Mouse (Mus musculus): ENCODE data around the gene Psmd9.
A peak's percentile ranks its signal among the peaks of the same experiment; 100 is the strongest.

Gene Psmd9

DNA sequence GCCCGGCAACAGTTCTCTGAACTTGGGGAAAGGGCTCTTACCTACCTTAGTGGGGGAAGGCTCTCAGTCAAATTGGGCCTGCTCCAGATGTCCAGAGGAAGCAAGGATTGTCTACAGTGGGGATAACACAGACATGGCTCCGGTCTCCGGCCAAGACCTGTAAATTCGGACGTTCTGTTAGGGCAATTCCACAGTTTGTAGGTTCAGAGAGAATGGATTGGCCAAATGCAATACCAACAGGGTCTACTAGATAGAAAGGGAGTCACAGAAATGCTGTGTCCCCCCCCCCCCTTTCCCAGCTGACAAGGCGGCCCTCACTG is 31.3 kb upstream of the Psmd9 start:
- no peak for DNase-seq

DNA sequence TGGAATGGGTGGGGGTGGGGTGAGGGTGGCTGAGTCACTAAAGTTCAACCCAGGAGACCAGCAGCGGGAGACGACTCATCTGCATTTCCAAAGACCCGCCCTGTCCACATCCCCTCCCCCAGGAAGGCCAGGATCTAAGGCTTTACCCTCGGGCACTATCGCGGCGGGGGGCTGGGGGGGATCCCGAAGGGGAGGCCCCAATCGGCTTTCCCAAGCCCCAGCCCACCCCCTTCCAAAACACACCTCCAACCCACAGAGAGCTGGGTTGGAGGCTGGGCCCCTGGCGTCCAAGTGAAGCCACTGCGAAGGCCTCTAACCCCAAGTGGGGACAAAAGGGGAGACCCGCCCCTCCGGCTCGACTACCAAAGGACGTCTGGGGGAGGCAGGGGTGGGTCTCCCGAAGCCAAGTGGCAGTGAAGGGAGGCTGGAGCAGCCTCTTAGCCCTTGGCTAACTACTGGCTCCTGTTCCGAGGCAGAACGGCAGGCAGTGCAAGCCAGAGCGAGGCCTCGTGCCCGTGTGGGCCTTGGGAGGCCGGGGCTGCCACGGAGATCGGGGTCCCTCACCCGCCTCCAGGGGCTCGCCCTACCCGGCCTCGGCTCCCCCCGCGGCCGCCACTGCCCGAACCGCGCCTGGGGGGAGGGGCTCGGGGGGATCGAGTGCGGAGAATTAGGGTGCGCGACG is 30.8 kb upstream of the Psmd9 start:
- peak; percentile 80 to 92 for DNase-seq

DNA sequence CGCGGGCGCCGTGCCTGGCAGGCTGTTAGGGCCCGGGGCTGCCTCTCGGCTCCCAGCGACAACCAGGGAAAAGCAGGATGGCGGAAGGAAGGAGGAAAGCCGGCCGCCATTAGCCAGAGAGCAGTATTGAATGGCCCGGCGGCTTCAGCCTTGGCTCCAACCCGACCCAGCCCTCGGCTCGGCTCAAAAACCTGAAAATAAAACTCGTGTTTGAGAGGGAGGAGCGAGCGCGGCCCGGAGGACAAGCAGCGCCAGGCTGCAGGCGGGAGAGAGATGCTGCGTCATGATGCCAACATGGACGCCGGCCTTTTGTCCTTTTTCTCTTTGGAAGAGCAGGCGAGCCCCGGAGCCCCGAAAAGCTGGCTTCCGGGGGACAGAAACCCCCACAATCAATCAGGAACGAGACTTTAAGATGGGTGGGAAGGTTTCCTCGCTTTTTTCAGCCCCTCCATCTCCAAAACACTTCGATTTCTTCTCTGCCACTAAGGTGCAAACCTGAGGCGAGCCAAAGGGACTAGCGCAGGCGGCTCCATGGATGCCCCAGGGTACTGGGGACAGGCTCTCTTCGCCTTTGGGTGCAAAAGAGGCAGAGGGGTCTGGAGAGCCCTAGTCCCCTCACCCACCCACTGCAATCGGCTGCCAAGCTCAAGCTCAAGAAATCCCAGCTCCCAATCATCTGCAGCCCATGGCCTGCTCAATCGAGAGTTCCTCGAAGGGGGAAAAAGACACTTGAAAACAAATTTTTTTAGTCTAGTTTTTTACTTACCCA is 30.1 kb upstream of the Psmd9 start:
- peak; percentile 89 to 93 for DNase-seq

DNA sequence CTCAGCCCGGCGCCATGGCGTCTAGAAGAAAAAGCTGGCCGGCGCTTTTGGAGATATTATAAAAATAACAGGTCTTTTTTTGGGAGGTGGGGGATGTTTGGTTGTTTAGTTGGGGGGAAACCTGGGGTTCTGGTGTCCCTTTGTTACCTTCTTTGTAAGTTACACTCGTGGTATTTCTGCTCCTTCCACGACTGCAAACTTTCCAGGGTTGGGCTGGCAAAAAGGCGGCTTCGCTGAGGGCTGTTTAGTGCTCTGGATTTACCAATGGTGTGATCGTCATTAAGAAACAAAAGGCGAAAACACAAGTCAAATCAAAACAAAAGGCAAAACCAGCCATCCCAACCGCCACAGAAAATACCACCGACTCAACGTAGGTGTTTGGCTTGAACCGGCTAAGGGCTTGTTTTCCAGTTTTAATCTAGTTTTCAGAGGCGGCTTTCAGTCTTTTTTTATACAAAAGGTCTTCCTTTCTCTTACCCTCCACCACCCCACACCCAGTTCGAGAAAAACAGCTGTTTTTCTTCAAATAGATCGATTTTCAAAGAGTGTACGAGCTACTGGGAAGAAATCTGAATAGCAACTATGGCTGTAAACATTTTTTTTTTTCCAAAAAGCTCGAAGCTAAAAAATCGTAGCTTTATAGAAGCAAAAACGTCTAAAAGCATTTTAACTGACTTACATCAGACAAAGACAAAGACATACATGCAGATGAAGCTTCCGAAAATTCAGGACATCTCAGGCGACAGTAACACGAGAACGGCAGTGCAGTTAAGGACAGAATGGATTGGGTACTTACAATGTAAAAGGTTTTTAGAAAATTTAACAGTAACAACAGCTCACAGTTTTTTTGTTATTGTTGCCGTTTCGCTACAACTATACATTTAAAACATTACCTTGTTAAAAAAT is 29.2 kb upstream of the Psmd9 start:
- no peak for DNase-seq

- peak; percentile 95 to 96 for DNase-seq
Measured at GRCm38 (mm10) chr5:123140694-123141554, 28.3 kb upstream of the Psmd9 start.

- DNase-seq, result peak; percentile 55 to 78
Measured at GRCm38 (mm10) chr5:123141555-123142160, 27.6 kb upstream of the Psmd9 start.

DNA sequence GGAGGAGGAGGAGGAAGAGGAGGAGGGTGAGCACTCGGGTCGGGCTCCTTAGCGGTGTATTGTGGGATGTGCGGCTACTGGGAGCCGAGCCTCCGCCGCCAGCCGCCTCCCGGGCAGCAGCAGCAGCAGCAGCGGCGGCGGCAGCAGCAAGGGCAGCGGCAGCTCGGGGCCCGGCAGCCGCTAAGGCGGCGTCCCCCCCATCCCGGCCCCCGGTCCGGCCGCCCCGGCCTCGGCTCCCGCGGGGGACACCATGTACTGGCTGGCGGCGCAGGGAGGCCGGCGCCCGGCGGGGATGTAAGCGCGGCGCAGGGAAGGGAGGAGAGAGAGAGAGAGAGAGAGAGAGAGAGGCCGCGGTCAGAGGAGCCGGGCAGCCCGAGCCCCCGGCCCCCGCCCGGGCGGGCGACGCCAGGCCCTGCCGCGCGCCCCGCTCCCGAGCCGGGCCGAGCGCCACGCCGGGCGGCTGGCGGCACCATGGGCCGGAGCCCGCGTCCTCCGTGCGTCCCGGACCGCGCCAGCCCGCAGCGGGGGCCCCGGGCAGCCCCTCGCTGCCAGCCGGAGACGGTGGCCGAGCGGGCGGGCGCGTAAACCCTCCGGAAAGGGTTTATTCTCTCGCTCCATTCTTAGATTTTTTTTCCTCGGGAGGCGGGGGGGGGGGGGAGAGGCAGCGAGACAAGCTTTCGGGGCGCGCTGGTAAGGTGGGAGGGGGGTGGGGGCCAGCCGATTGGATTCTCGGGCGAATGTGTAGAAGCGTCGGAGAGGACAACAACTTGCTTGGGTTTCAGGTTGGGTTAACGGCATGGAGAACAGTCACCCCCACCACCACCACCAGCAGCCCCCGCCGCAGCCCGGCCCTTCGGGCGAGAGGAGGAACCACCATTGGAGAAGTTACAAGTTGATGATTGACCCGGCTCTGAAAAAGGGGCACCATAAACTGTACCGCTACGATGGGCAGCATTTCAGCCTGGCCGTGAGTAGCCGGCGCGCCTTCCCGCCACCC is 26.8 kb upstream of the Psmd9 start, which contains the start of gene Setd1b:
Gene Setd1b, plus strand, starts transcription at position 33 of the 997 bp plus-strand sequence.
- DNase-seq, result peak; percentile 69 to 86

DNA sequence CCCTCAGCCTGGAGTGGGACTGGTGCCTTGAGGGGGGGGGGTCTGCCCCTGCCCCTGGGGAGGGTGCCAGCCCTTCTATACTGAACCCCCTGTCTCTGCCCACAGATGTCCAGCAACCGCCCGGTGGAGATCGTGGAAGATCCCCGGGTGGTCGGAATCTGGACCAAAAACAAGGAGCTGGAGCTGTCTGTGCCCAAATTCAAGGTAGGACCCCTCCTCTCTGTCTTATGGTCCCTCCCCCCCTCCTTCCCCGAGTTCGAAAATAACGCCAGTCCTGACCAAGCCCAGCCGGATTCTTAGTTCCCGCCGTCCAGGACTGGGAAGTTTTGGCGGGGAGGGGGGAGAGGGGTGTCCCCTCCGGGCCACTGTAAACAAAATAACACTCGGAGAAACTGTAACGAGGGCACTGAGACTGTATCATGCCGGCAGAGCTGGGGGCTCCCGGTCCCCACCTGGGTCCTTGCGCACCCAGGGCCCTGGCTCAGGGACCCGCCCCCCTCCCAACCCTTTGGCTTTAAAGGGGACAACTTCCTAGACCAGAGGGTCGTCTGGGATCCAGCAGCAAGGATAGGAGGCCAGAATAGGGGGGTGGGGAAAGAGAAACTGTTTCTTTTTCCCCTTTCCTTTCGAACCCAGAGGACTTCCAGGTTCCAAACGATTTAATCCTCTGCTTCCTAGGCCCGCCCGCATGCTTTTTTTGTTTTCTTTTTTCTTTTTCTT is 25.8 kb upstream of the Psmd9 start:
- peak; percentile 57 to 59 for DNase-seq

DNA sequence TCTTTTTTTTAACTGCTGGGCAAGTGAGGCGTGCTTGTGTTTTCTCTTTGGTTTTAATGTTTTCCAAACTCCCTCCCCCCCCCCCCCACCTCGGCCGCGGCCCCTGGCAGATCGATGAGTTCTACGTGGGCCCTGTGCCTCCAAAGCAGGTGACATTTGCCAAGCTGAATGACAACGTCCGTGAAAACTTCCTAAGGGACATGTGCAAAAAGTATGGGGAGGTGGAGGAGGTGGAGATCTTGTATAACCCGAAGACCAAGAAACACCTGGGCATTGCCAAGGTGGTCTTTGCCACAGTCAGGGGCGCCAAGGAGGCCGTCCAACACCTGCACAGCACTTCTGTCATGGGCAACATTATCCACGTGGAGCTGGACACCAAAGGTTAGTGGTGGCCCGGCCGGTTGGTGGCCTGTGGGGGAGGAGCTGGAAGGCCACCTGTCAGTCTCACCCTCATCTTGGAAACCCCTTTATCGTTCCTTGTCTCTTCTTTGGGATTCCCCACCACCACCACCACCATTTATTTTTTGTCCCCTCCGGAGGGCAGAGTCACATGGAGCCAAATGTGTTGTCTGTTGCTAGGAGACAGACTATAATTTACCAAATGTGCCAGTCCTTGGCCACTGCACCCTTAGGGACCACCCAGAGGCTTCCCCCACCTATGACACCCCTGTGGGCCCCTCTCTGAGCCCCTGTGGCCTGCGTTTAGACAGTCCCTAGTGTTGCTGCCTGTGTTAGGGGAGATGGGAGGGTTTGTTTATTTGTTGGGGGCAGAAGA is 25.1 kb upstream of the Psmd9 start:
- DNase-seq, result no peak

GRCm38 (mm10) chr5:123144746-123145590 is 24.2 kb upstream of the Psmd9 start:
- no peak for DNase-seq

- DNase-seq, result peak in 1 of 2 experiments; percentile 25
Measured at GRCm38 (mm10) chr5:123146357-123146756, 22.9 kb upstream of the Psmd9 start.

GRCm38 (mm10) chr5:123147569-123147968 is 21.6 kb upstream of the Psmd9 start:
- peak in 1 of 2 experiments; percentile 33 for DNase-seq

DNA sequence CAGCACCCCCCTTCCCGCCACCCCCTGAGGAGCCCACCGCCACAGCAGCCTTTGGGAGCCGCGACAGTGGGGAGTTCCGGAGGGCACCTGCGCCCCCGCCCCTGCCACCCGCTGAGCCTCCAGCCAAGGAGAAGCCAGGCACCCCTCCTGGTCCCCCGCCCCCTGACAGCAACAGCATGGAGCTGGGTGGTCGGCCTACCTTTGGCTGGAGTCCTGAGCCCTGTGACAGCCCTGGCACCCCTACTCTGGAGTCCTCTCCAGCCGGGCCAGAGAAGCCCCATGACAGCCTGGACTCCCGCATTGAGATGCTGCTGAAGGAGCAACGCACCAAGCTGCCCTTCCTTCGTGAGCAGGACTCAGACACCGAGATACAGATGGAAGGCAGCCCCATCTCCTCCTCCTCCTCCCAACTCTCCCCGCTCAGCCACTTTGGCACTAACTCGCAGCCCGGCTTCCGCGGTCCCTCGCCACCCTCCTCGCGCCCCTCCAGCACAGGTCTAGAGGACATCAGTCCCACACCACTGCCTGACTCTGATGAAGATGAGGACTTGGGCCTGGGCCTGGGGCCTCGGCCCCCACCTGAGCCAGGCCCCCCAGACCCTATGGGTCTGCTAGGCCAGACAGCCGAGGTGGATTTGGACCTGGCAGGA is 21.0 kb upstream of the Psmd9 start:
- peak in 1 of 2 experiments; percentile 40 for DNase-seq

- DNase-seq, result peak; percentile 91 to 94
Measured at GRCm38 (mm10) chr5:123149451-123150400, 19.5 kb upstream of the Psmd9 start.

- peak; percentile 42 to 67 for DNase-seq
Measured at GRCm38 (mm10) chr5:123150641-123151040, 18.6 kb upstream of the Psmd9 start.

GRCm38 (mm10) chr5:123151077-123151476 is 18.1 kb upstream of the Psmd9 start:
- peak in 1 of 2 experiments; percentile 67 for DNase-seq

Data from kidney, postnatal 25 days (tissue).